Mouse (Mus musculus): Measurements from ENCODE around the gene Nsun2. TPM values are rescaled to one million over a fixed set of nuclear protein-coding genes. Genes with fewer than 3 reads are reported as not detected.
"Not testable (repeated sequence)": the region's sequence is repeated elsewhere in the genome, so short reads cannot be mapped to it uniquely, and the experiment has no call there.

Gene Nsun2
- polyA plus RNA-seq, 1 experiment from 2014 or later = 73.3 TPM

- ATAC-seq (ENCODE audit: low FRiP score) (no peak), DNase-seq (ENCODE audit: low spot score) (no peak)
- WGBS = 87% methylated on average over 4 of the region's 4 CpGs
- no peaks in the 10 kb centered on the region for H3K4me1 ChIP-seq (replicated peaks; ENCODE audit: control insufficient read depth, insufficient read depth, low read length)
- no peak overlapping the region for H3K9ac ChIP-seq
- H3K36me3 ChIP-seq (replicated peaks; ENCODE audit: control insufficient read depth, insufficient read depth) = peaks cover 98% of the 10 kb centered on the region
- no peaks in the 10 kb centered on the region for H3K27me3 ChIP-seq (ENCODE audit: control insufficient read depth, insufficient read depth, low read length)
- H3K9me3 ChIP-seq (ENCODE audit: control insufficient read depth, low read length) = no peaks in the 10 kb centered on the region
- no peak overlapping the region for H3K27ac ChIP-seq
- H3K4me3 ChIP-seq (replicated peaks; ENCODE audit: low read length) = no peak overlapping the region
- H3K4me2 ChIP-seq (replicated peaks) = no peak overlapping the region
These were observed 98.1 kb downstream of the Nsun2 start for GRCm38 (mm10) chr13:69631659-69632058.

GRCm38 (mm10) chr13:69633551-69633950 is 100.0 kb downstream of the Nsun2 start:
- Histone ChIP-seq H3K27me3 (ENCODE audit: control insufficient read depth, insufficient read depth, low read length) (no peaks in the 10 kb centered on the region), H3K4me2 (replicated peaks) (no peak overlapping the region), H3K9me3 (ENCODE audit: control insufficient read depth, low read length) (no peaks in the 10 kb centered on the region), H3K27ac (no peak overlapping the region), H3K4me3 (replicated peaks; ENCODE audit: low read length) (no peak overlapping the region), H3K36me3 (replicated peaks; ENCODE audit: control insufficient read depth, insufficient read depth) (peaks cover 98% of the 10 kb centered on the region), H3K9ac (no peak overlapping the region), H3K4me1 (replicated peaks; ENCODE audit: control insufficient read depth, insufficient read depth, low read length) (no peaks in the 10 kb centered on the region)
- DNase-seq (ENCODE audit: low spot score) = no peak
- no peak for ATAC-seq (ENCODE audit: low FRiP score)
- 80% methylated on average over 9 of the region's 9 CpGs for WGBS

GRCm38 (mm10) chr13:69633988-69634387 is 100.4 kb downstream of the Nsun2 start:
- DNase-seq (ENCODE audit: low spot score) (no peak), ATAC-seq (ENCODE audit: low FRiP score) (no peak)
- Histone ChIP-seq H3K4me3 (replicated peaks; ENCODE audit: low read length) (no peak overlapping the region), H3K4me2 (replicated peaks) (no peak overlapping the region), H3K9me3 (ENCODE audit: control insufficient read depth, low read length) (no peaks in the 10 kb centered on the region), H3K9ac (no peak overlapping the region), H3K27me3 (ENCODE audit: control insufficient read depth, insufficient read depth, low read length) (no peaks in the 10 kb centered on the region), H3K27ac (no peak overlapping the region), H3K36me3 (replicated peaks; ENCODE audit: control insufficient read depth, insufficient read depth) (peaks cover 94% of the 10 kb centered on the region), H3K4me1 (replicated peaks; ENCODE audit: control insufficient read depth, insufficient read depth, low read length) (no peaks in the 10 kb centered on the region)
- 95% methylated on average over 2 of the region's 2 CpGs for whole genome bisulfite sequencing

- H3K27ac ChIP-seq; H3K9me3 ChIP-seq (ENCODE audit: control insufficient read depth, low read length); H3K4me3 ChIP-seq (replicated peaks; ENCODE audit: low read length); H3K27me3 ChIP-seq (ENCODE audit: control insufficient read depth, insufficient read depth, low read length); H3K4me2 ChIP-seq (replicated peaks); ATAC-seq (ENCODE audit: low FRiP score); H3K4me1 ChIP-seq (replicated peaks; ENCODE audit: control insufficient read depth, insufficient read depth, low read length); H3K9ac ChIP-seq; DNase-seq (ENCODE audit: low spot score): not testable (repeated sequence)
- WGBS = 93% methylated on average over 7 of the region's 7 CpGs
- H3K36me3 ChIP-seq (replicated peaks; ENCODE audit: control insufficient read depth, insufficient read depth) = peaks cover 94% of the 10 kb centered on the region
These were observed 102.3 kb downstream of the Nsun2 start for GRCm38 (mm10) chr13:69635836-69636235.

GRCm38 (mm10) chr13:69636375-69636774 is 102.8 kb downstream of the Nsun2 start:
- peaks cover 94% of the 10 kb centered on the region for H3K36me3 ChIP-seq (replicated peaks; ENCODE audit: control insufficient read depth, insufficient read depth)
- ATAC-seq (ENCODE audit: low FRiP score) = no peak

GRCm38 (mm10) chr13:69636816-69637215 is 103.3 kb downstream of the Nsun2 start:
- Histone ChIP-seq H3K9ac (no peak overlapping the region), H3K4me3 (replicated peaks; ENCODE audit: low read length) (no peak overlapping the region), H3K4me1 (replicated peaks; ENCODE audit: control insufficient read depth, insufficient read depth, low read length) (no peaks in the 10 kb centered on the region), H3K4me2 (replicated peaks) (no peak overlapping the region), H3K36me3 (replicated peaks; ENCODE audit: control insufficient read depth, insufficient read depth) (peaks cover 93% of the 10 kb centered on the region), H3K9me3 (ENCODE audit: control insufficient read depth, low read length) (no peaks in the 10 kb centered on the region), H3K27ac (no peak overlapping the region), H3K27me3 (ENCODE audit: control insufficient read depth, insufficient read depth, low read length) (no peaks in the 10 kb centered on the region)
- 93% methylated on average over 6 of the region's 6 CpGs for WGBS
- ATAC-seq (ENCODE audit: low FRiP score) (no peak), DNase-seq (ENCODE audit: low spot score) (no peak)

More at GRCm38 (mm10) chr13:69636375-69636774, 102.8 kb downstream of the Nsun2 start:
- Histone ChIP-seq H3K9ac (no peak overlapping the region), H3K4me1 (replicated peaks; ENCODE audit: control insufficient read depth, insufficient read depth, low read length) (no peaks in the 10 kb centered on the region), H3K4me3 (replicated peaks; ENCODE audit: low read length) (no peak overlapping the region), H3K27ac (no peak overlapping the region), H3K4me2 (replicated peaks) (no peak overlapping the region), H3K9me3 (ENCODE audit: control insufficient read depth, low read length) (no peaks in the 10 kb centered on the region), H3K27me3 (ENCODE audit: control insufficient read depth, insufficient read depth, low read length) (no peaks in the 10 kb centered on the region)
- 95% methylated on average over 3 of the region's 3 CpGs for WGBS
- no peak for DNase-seq (ENCODE audit: low spot score)

GRCm38 (mm10) chr13:69637657-69638056 is 104.1 kb downstream of the Nsun2 start:
- Histone ChIP-seq H3K27ac (no peak overlapping the region), H3K9me3 (ENCODE audit: control insufficient read depth, low read length) (no peaks in the 10 kb centered on the region), H3K36me3 (replicated peaks; ENCODE audit: control insufficient read depth, insufficient read depth) (peaks cover 85% of the 10 kb centered on the region), H3K4me2 (replicated peaks) (no peak overlapping the region), H3K4me3 (replicated peaks; ENCODE audit: low read length) (no peak overlapping the region), H3K4me1 (replicated peaks; ENCODE audit: control insufficient read depth, insufficient read depth, low read length) (no peaks in the 10 kb centered on the region), H3K27me3 (ENCODE audit: control insufficient read depth, insufficient read depth, low read length) (no peaks in the 10 kb centered on the region), H3K9ac (no peak overlapping the region)
- 92% methylated on average over 9 of the region's 9 CpGs for WGBS
- DNase-seq (ENCODE audit: low spot score) = no peak
- no peak for ATAC-seq (ENCODE audit: low FRiP score)

- Histone ChIP-seq H3K27me3 (ENCODE audit: control insufficient read depth, insufficient read depth, low read length) (no peaks in the 10 kb centered on the region), H3K9ac (no peak overlapping the region), H3K4me1 (replicated peaks; ENCODE audit: control insufficient read depth, insufficient read depth, low read length) (no peaks in the 10 kb centered on the region), H3K4me2 (replicated peaks) (no peak overlapping the region), H3K27ac (no peak overlapping the region), H3K4me3 (replicated peaks; ENCODE audit: low read length) (no peak overlapping the region), H3K36me3 (replicated peaks; ENCODE audit: control insufficient read depth, insufficient read depth) (peaks cover 81% of the 10 kb centered on the region), H3K9me3 (ENCODE audit: control insufficient read depth, low read length) (no peaks in the 10 kb centered on the region)
- ATAC-seq (ENCODE audit: low FRiP score) (no peak), DNase-seq (ENCODE audit: low spot score) (no peak)
- 90% methylated on average over 6 of the region's 6 CpGs for WGBS
These were observed 104.6 kb downstream of the Nsun2 start for GRCm38 (mm10) chr13:69638108-69638626.

- no peak for ATAC-seq (ENCODE audit: low FRiP score)
- Histone ChIP-seq H3K36me3 (replicated peaks; ENCODE audit: control insufficient read depth, insufficient read depth) (peaks cover 70% of the 10 kb centered on the region), H3K4me3 (replicated peaks; ENCODE audit: low read length) (no peak overlapping the region), H3K4me1 (replicated peaks; ENCODE audit: control insufficient read depth, insufficient read depth, low read length) (no peaks in the 10 kb centered on the region), H3K27ac (no peak overlapping the region), H3K9me3 (ENCODE audit: control insufficient read depth, low read length) (no peaks in the 10 kb centered on the region), H3K27me3 (ENCODE audit: control insufficient read depth, insufficient read depth, low read length) (no peaks in the 10 kb centered on the region), H3K4me2 (replicated peaks) (no peak overlapping the region), H3K9ac (no peak overlapping the region)
- no peak for DNase-seq (ENCODE audit: low spot score)
- WGBS = 93% methylated on average over 5 of the region's 5 CpGs
These were observed 105.7 kb downstream of the Nsun2 start for GRCm38 (mm10) chr13:69639251-69639650.

- no peaks in the 10 kb centered on the region for H3K27me3 ChIP-seq (ENCODE audit: control insufficient read depth, insufficient read depth, low read length)
- H3K9ac ChIP-seq = no peak overlapping the region
- ATAC-seq (ENCODE audit: low FRiP score) = no peak
- H3K27ac ChIP-seq = no peak overlapping the region
- no peak for DNase-seq (ENCODE audit: low spot score)
- peaks cover 62% of the 10 kb centered on the region for H3K36me3 ChIP-seq (replicated peaks; ENCODE audit: control insufficient read depth, insufficient read depth)
- H3K4me1 ChIP-seq (replicated peaks; ENCODE audit: control insufficient read depth, insufficient read depth, low read length) = no peaks in the 10 kb centered on the region
- no peak overlapping the region for H3K4me2 ChIP-seq (replicated peaks)
- H3K9me3 ChIP-seq (ENCODE audit: control insufficient read depth, low read length) = no peaks in the 10 kb centered on the region
- no peak overlapping the region for H3K4me3 ChIP-seq (replicated peaks; ENCODE audit: low read length)
- 95% methylated on average over 4 of the region's 4 CpGs for WGBS
These were observed 106.6 kb downstream of the Nsun2 start for GRCm38 (mm10) chr13:69640126-69640525.
